Mouse (Mus musculus) lung, embryonic 14.5 days (tissue): ENCODE data around the gene Gls. TPM values are rescaled to one million over a fixed set of nuclear protein-coding genes. Genes with fewer than 3 reads are reported as not detected.

Experiments used
- ATAC-seq: fragments of 200-750 bp; cut with Nextera tagmentation; 2 replicates; pipeline ENCODE4 v1.8.0; 2017; ENCODE audit warnings: mild to moderate bottlenecking, moderate TSS enrichment, moderate library complexity; ENCODE audit not compliant: insufficient read depth
- DNase-seq: peaks from one replicate; pipeline ENCODE4 v3.0.0-alpha.2; 2015
- H3K27ac ChIP-seq: fragments of 300-500 bp; sonication (generic); 2 replicates; pipeline ENCODE4 v1.5.1; 2014; ENCODE audit warnings: low read depth, mild to moderate bottlenecking, moderate library complexity
- H3K27me3 ChIP-seq: fragments of 300-500 bp; sonication (generic); 2 replicates; pipeline ENCODE4 v1.6.1; 2014; ENCODE audit warnings: low read length, control low read depth; ENCODE audit not compliant: insufficient read depth
- H3K36me3 ChIP-seq: fragments of 300-500 bp; sonication (generic); 2 replicates; pipeline ENCODE4 v1.6.1; 2014; ENCODE audit warnings: control low read depth; ENCODE audit not compliant: insufficient read depth
- H3K4me1 ChIP-seq: fragments of 300-500 bp; sonication (generic); 2 replicates; pipeline ENCODE4 v1.6.1; 2014; ENCODE audit warnings: antibody characterized with exemption, control low read depth; ENCODE audit not compliant: insufficient read depth
- H3K4me2 ChIP-seq: fragments of 300-500 bp; sonication (generic); 2 replicates; pipeline ENCODE4 v1.6.1; 2014; ENCODE audit warnings: mild to moderate bottlenecking
- H3K4me3 ChIP-seq: fragments of 300-500 bp; sonication (generic); 2 replicates; pipeline ENCODE4 v1.5.1; 2014; ENCODE audit warnings: low read depth, low read length
- H3K9ac ChIP-seq: fragments of 300-500 bp; sonication (generic); 2 replicates; pipeline ENCODE4 v1.6.1; 2014
- H3K9me3 ChIP-seq: fragments of 300-500 bp; sonication (generic); 2 replicates; pipeline ENCODE4 v1.6.1; 2016; ENCODE audit warnings: low read depth, low read length, control low read depth
- CTCF ChIP-seq: IDR thresholded peaks from 2 replicates; pipeline ENCODE4 v1.5.1; 2016; ENCODE audit warnings: antibody characterized with exemption, low read depth
- WGBS: fragments of 180-500 bp; shearing (Covaris S2); extraction: QIAGEN DNeasy Blood & Tissue Kit; methylation state at CpG from one replicate; pipeline ENCODE4 v1.1.7; 2014; 5-methylcytosine and 5-hydroxymethylcytosine counted together
- polyA plus RNA-seq: library from polyadenylated mRNA; unstranded; fragments of >200 nt; fragmentation: Nextera tagmentation; extraction: Ambion mirVana; gene quantifications from 2 replicates; pipeline ENCODE4 v1.2.1, GENCODE M21; 2014

Gene Gls
- polyA plus RNA-seq, 1 experiment from 2014 or later, result 34.4 TPM

DNA sequence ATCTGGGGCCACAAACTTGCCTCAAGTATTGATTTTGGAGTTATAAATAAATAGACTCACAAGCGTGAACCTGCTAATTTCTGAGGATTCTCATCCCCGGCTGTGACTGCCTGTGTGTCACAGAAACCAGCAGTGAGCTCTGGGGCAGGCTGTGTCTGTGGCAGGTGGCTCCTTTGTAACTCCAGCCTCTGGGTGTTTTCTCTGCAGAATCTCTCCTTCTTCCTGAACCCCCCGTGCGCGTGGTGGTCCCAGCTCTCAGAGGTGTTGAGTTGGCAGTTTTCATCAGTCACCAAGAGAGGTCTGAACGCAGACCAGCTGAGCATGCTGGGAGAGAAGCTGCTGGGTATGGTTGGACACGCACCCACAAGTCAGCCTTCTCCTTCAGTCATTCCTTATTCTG lies 84.3 kb downstream of the Gls start:
- no peak overlapping the region for H3K9ac ChIP-seq
- H3K27me3 ChIP-seq, result no peaks in the 10 kb centered on the region
- no peak overlapping the region for H3K4me2 ChIP-seq
- ATAC-seq (no peak), DNase-seq (no peak)
- 62% methylated on average over 7 of the region's 7 CpGs for WGBS
- no peak for TF ChIP-seq CTCF
- H3K36me3 ChIP-seq, result peaks cover 6% of the 10 kb centered on the region; the same call in 1 of the 2 replicates
- no peaks in the 10 kb centered on the region for H3K4me1 ChIP-seq
- H3K9me3 ChIP-seq, result no peaks in the 10 kb centered on the region
- H3K27ac ChIP-seq, result no peak overlapping the region
- no peak overlapping the region for H3K4me3 ChIP-seq

DNA sequence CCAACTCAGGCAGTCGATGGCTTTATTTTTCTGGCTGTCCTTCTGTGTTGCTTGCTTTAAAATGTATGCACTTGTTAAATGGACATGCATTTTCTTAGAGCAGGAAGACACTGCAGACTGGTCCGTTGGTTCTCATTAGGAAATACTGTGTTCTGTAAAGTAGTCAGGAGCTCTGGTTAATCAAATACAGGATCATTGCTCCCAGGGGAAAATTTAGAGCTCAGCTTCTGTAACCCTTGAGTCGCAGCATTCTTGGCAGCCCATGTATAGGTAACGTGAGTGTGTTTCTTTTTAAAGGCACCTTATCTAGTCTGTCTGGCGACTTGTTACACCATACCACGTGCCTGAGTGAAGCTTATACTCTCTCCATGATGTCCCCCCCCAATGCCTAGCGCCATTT lies 84.9 kb downstream of the Gls start:
- Histone ChIP-seq H3K9me3 (no peaks in the 10 kb centered on the region), H3K36me3 (peaks cover 6% of the 10 kb centered on the region; the same call in 1 of the 2 replicates), H3K9ac (no peak overlapping the region), H3K27ac (no peak overlapping the region), H3K4me3 (no peak overlapping the region), H3K27me3 (no peaks in the 10 kb centered on the region), H3K4me2 (no peak overlapping the region), H3K4me1 (no peaks in the 10 kb centered on the region)
- WGBS, result 61% methylated on average over 7 of the region's 7 CpGs
- DNase-seq (no peak), ATAC-seq (no peak)
- TF ChIP-seq CTCF, result no peak

- no peak overlapping the region for H3K4me2 ChIP-seq
- H3K36me3 ChIP-seq, result peaks cover 6% of the 10 kb centered on the region; the same call in 1 of the 2 replicates
- no peaks in the 10 kb centered on the region for H3K9me3 ChIP-seq
- no peak overlapping the region for H3K4me3 ChIP-seq
- no peaks in the 10 kb centered on the region for H3K4me1 ChIP-seq
- no peak overlapping the region for H3K27ac ChIP-seq
- no peaks in the 10 kb centered on the region for H3K27me3 ChIP-seq
- WGBS, result 83% methylated on average over 2 of the region's 2 CpGs
- no peak for TF ChIP-seq CTCF
- ATAC-seq, result no peak
- DNase-seq, result no peak
- H3K9ac ChIP-seq, result no peak overlapping the region
Observed at GRCm38 (mm10) chr1:52147431-52147830, 85.6 kb downstream of the Gls start.

- peak; percentile 83 for TF ChIP-seq CTCF
- Histone ChIP-seq H3K4me2 (no peak overlapping the region), H3K27me3 (no peaks in the 10 kb centered on the region), H3K4me1 (no peaks in the 10 kb centered on the region), H3K4me3 (no peak overlapping the region), H3K9ac (no peak overlapping the region), H3K36me3 (peaks cover 3% of the 10 kb centered on the region; the same call in 1 of the 2 replicates), H3K27ac (no peak overlapping the region), H3K9me3 (no peaks in the 10 kb centered on the region)
- ATAC-seq (peak; percentile 79; the same call in 1 of the 2 replicates), DNase-seq (peak; percentile 89)
- 51% methylated on average over 12 of the region's 12 CpGs for WGBS
Observed at GRCm38 (mm10) chr1:52146214-52146970, 86.6 kb downstream of the Gls start.

DNA sequence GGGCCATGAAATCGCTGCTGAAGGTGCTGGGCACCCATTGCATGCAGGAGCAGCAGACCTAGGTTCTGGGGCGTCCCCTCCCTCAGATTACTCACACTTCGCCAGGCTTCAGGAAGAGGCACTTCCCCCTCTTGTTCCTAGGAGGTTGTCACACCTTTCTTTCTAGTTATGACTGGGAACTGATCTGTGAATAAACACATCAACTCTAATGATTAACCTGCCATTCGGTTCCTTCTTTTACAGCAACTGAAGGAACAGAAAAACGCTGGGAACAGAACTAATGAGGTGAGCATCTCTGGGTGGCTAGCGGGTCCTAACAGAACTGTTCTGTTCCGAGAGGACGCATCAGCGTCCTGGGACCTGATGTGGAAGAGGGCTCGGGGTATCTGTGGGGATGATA lies 88.1 kb downstream of the Gls start:
- 69% methylated on average over 10 of the region's 10 CpGs for WGBS
- H3K27me3 ChIP-seq, result no peaks in the 10 kb centered on the region
- H3K9ac ChIP-seq, result no peak overlapping the region
- DNase-seq, result no peak
- no peak overlapping the region for H3K4me3 ChIP-seq
- peaks cover 4% of the 10 kb centered on the region; the same call in 1 of the 2 replicates for H3K36me3 ChIP-seq
- H3K27ac ChIP-seq, result no peak overlapping the region
- H3K4me1 ChIP-seq, result no peaks in the 10 kb centered on the region
- no peak for TF ChIP-seq CTCF
- ATAC-seq, result no peak
- no peak overlapping the region for H3K4me2 ChIP-seq
- H3K9me3 ChIP-seq, result no peaks in the 10 kb centered on the region

DNA sequence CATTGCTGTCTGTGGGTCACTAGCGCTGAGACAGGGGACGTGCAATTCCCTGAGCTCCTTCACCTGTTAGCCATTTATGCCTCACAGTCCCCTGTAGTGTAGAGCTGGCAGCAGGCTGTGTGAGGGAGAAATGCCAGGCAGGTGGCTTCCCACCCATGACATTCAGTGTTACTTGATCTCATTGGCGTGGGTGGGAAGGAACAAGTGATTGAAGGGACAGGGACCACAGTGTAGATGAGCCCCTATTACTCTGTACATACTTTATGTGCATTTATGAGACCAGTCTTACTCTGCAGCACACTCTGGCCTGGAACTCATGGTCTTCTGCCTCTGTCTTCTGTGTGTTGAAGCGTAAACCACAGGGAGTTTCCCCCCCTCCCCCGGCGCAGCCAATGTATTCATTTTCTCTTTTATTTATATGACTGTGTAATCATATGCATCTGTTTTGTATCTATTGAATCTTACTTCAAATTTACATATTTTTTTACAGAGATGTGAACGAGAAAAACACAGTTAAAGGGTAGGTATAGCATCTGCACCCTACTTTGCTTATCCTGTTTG lies 89.4 kb downstream of the Gls start:
- Histone ChIP-seq H3K4me2 (no peak overlapping the region), H3K4me1 (no peaks in the 10 kb centered on the region), H3K27me3 (no peaks in the 10 kb centered on the region), H3K27ac (no peak overlapping the region), H3K9ac (no peak overlapping the region), H3K9me3 (no peaks in the 10 kb centered on the region), H3K36me3 (peaks cover 13% of the 10 kb centered on the region), H3K4me3 (no peak overlapping the region)
- DNase-seq, result no peak
- 82% methylated on average over 7 of the region's 7 CpGs for WGBS
- no peak for ATAC-seq
- TF ChIP-seq CTCF, result no peak

- Histone ChIP-seq H3K27me3 (no peaks in the 10 kb centered on the region), H3K4me1 (no peaks in the 10 kb centered on the region), H3K4me2 (no peak overlapping the region), H3K36me3 (peaks cover 13% of the 10 kb centered on the region), H3K9ac (no peak overlapping the region), H3K9me3 (no peaks in the 10 kb centered on the region), H3K4me3 (no peak overlapping the region), H3K27ac (no peak overlapping the region)
- WGBS, result 63% methylated on average over 4 of the region's 4 CpGs
- no peak for DNase-seq
- TF ChIP-seq CTCF, result no peak
- no peak for ATAC-seq
Observed at GRCm38 (mm10) chr1:52143191-52143590, 89.8 kb downstream of the Gls start.
